Mouse (Mus musculus) MEL (cell line): ENCODE results near the gene Insm1. TPM values are rescaled to one million over a fixed set of nuclear protein-coding genes. Genes with fewer than 3 reads are reported as not detected.

ENCODE experiments used
- DNase-seq: peaks from one replicate; pipeline ENCODE4 v3.0.0; 2011; ENCODE audit warnings: low read depth, low spot score
- H3K27ac ChIP-seq: 2 replicates; pipeline ENCODE4 v1.5.1; 2012; ENCODE audit warnings: low read depth, mild to moderate bottlenecking, control low read depth, low read length, moderate library complexity; ENCODE audit not compliant: control insufficient read depth
- H3K27me3 ChIP-seq, 2 experiments: fragments of 150-350 bp in 1 of 2; sonication (generic) in 1 of 2; 2 replicates each; pipeline ENCODE4 v1.6.1; 2012; ENCODE audit warnings: low read length in 2 of 2, mild to moderate bottlenecking in 2 of 2, improper control_type of control experiment in 1 of 2, moderate library complexity in 1 of 2; ENCODE audit not compliant: insufficient read depth in 2 of 2, control insufficient read depth in 1 of 2
- H3K36me3 ChIP-seq, 2 experiments: 2 replicates each; pipeline ENCODE4 v1.6.1; 2012 to 2014; ENCODE audit warnings: low read length in 2 of 2, improper control_type of control experiment in 1 of 2, inconsistent platforms in 1 of 2, mild to moderate bottlenecking in 1 of 2; ENCODE audit not compliant: insufficient read depth in 2 of 2, control insufficient read depth in 1 of 2
- H3K4me1 ChIP-seq, 2 experiments: fragments of 150-350 bp in 1 of 2; sonication (generic) in 1 of 2; 2 replicates each; pipeline ENCODE4 v1.6.1; 2012; ENCODE audit warnings: low read length in 2 of 2, improper control_type of control experiment in 1 of 2, mild to moderate bottlenecking in 1 of 2; ENCODE audit not compliant: insufficient read depth in 2 of 2, control insufficient read depth in 1 of 2
- H3K4me3 ChIP-seq, 2 experiments: fragments of 150-350 bp in 1 of 2; sonication (generic) in 1 of 2; 2 replicates each; pipeline ENCODE4 v1.5.1; 2012; ENCODE audit warnings: low read depth in 2 of 2, low read length in 2 of 2, mild to moderate bottlenecking in 2 of 2, moderate library complexity in 2 of 2, control low read depth in 1 of 2, improper control_type of control experiment in 1 of 2; ENCODE audit not compliant: control insufficient read depth in 1 of 2, insufficient read depth in 1 of 2
- H3K79me2 ChIP-seq: 2 replicates; pipeline ENCODE4 v1.6.1; 2012; ENCODE audit warnings: mild to moderate bottlenecking, low read length, moderate library complexity; ENCODE audit not compliant: control insufficient read depth, poor library complexity, insufficient read depth
- H3K9ac ChIP-seq: 2 replicates; pipeline ENCODE4 v1.6.1; 2012; ENCODE audit warnings: low read depth, mild to moderate bottlenecking, control low read depth, low read length, moderate library complexity; ENCODE audit not compliant: control insufficient read depth, poor library complexity, severe bottlenecking
- H3K9me3 ChIP-seq: fragments of 150-350 bp; sonication (generic); replicated peaks from 2 replicates; pipeline ENCODE4 v1.6.1; 2012; ENCODE audit warnings: mild to moderate bottlenecking, low read length, improper control_type of control experiment, moderate library complexity; ENCODE audit not compliant: insufficient read depth
- CTCF ChIP-seq, 3 experiments: IDR thresholded peaks in 2 of 3; conservative IDR thresholded peaks in 1 of 3; 2 replicates each; pipeline ENCODE4 v1.5.1; 2011 to 2012; ENCODE audit warnings: low read length in 3 of 3, low read depth in 2 of 3, mild to moderate bottlenecking in 2 of 3, improper control_type of control experiment in 1 of 3, inconsistent platforms in 1 of 3, mixed read lengths in 1 of 3, moderate library complexity in 1 of 3; ENCODE audit not compliant: control insufficient read depth in 1 of 3, insufficient read depth in 1 of 3, poor library complexity in 1 of 3, severe bottlenecking in 1 of 3
- ELF1 ChIP-seq: IDR thresholded peaks from 2 replicates; pipeline ENCODE4 v1.6.1; 2014; ENCODE audit warnings: low read depth, mild to moderate bottlenecking, inconsistent platforms, low read length, improper control_type of control experiment, moderate library complexity
- EP300 ChIP-seq, 2 experiments: IDR thresholded peaks; 2 replicates each; pipeline ENCODE4 v1.6.1; 2011; ENCODE audit warnings: improper control_type of control experiment in 2 of 2, low read length in 2 of 2, low read depth in 1 of 2, mild to moderate bottlenecking in 1 of 2
- GABPA ChIP-seq: IDR thresholded peaks from 2 replicates; pipeline ENCODE4 v1.6.1; 2012; ENCODE audit warnings: low read depth, mild to moderate bottlenecking, inconsistent platforms, low read length, improper control_type of control experiment, moderate library complexity
- GATA1 ChIP-seq: IDR thresholded peaks from 2 replicates; pipeline ENCODE4 v1.6.1; 2011; ENCODE audit warnings: low read depth, low read length, improper control_type of control experiment
- HCFC1 ChIP-seq: IDR thresholded peaks from 2 replicates; pipeline ENCODE4 v1.6.1; 2012; ENCODE audit warnings: low read depth, mild to moderate bottlenecking, inconsistent platforms, low read length, improper control_type of control experiment, moderate library complexity
- JUND ChIP-seq: IDR thresholded peaks from 2 replicates; pipeline ENCODE4 v1.6.1; 2011; ENCODE audit warnings: low read depth, mild to moderate bottlenecking, improper control_type of control experiment, low read length
- KAT2A ChIP-seq: conservative IDR thresholded peaks from 2 replicates; pipeline ENCODE4 v1.6.1; 2012; ENCODE audit warnings: low read depth, low read length, improper control_type of control experiment, inconsistent platforms
- MAFK ChIP-seq: IDR thresholded peaks from 2 replicates; pipeline ENCODE4 v1.6.1; 2011; ENCODE audit warnings: low read depth, mild to moderate bottlenecking, low read length, improper control_type of control experiment, borderline replicate concordance
- MAZ ChIP-seq: IDR thresholded peaks from 2 replicates; pipeline ENCODE4 v1.6.1; 2012; ENCODE audit warnings: low read depth, mild to moderate bottlenecking, inconsistent platforms, low read length, improper control_type of control experiment
- MEF2A ChIP-seq: IDR thresholded peaks from 2 replicates; pipeline ENCODE4 v1.6.1; 2014; ENCODE audit warnings: low read depth, mild to moderate bottlenecking, inconsistent platforms, low read length, improper control_type of control experiment; ENCODE audit not compliant: poor library complexity, insufficient replicate concordance, severe bottlenecking; ENCODE audit errors: extremely low read depth
- MXI1 ChIP-seq: IDR thresholded peaks from 2 replicates; pipeline ENCODE4 v1.6.1; 2011; ENCODE audit warnings: mild to moderate bottlenecking, low read depth, low read length, improper control_type of control experiment
- MYC ChIP-seq: IDR thresholded peaks from 2 replicates; pipeline ENCODE4 v1.6.1; 2011; ENCODE audit warnings: low read depth, mild to moderate bottlenecking, low read length, improper control_type of control experiment, moderate library complexity
- NELFE ChIP-seq: IDR thresholded peaks from 2 replicates; pipeline ENCODE4 v1.6.1; 2011; ENCODE audit warnings: low read depth, low read length, improper control_type of control experiment
- POLR2A ChIP-seq, 2 experiments: IDR thresholded peaks; 2 replicates each; pipeline ENCODE4 v1.6.1; 2011 to 2012; ENCODE audit warnings: low read length in 2 of 2, mild to moderate bottlenecking in 2 of 2, control low read depth in 1 of 2, improper control_type of control experiment in 1 of 2, low read depth in 1 of 2, moderate library complexity in 1 of 2; ENCODE audit not compliant: control insufficient read depth in 1 of 2, insufficient read depth in 1 of 2, poor library complexity in 1 of 2
- POLR2AphosphoS5 ChIP-seq: IDR thresholded peaks from 2 replicates; pipeline ENCODE4 v1.6.1; 2012; ENCODE audit warnings: low read depth, borderline replicate concordance, mild to moderate bottlenecking, inconsistent platforms, low read length, moderate library complexity, mixed read lengths
- RAD21 ChIP-seq: IDR thresholded peaks from 2 replicates; pipeline ENCODE4 v1.6.1; 2011; ENCODE audit warnings: mild to moderate bottlenecking, low read depth, low read length, improper control_type of control experiment
- SMC3 ChIP-seq: IDR thresholded peaks from 2 replicates; pipeline ENCODE4 v1.6.1; 2011; ENCODE audit warnings: low read depth, low read length, improper control_type of control experiment
- TAL1 ChIP-seq: IDR thresholded peaks from 2 replicates; pipeline ENCODE4 v1.6.1; 2012; ENCODE audit warnings: mild to moderate bottlenecking, inconsistent platforms, low read length, moderate library complexity, mixed read lengths
- TBP ChIP-seq: IDR thresholded peaks from 2 replicates; pipeline ENCODE4 v1.8.0; 2011; ENCODE audit warnings: low read depth, low read length, improper control_type of control experiment
- TCF12 ChIP-seq: IDR thresholded peaks from 2 replicates; pipeline ENCODE4 v1.6.1; 2014; ENCODE audit warnings: low read depth, mild to moderate bottlenecking, inconsistent platforms, low read length, improper control_type of control experiment, moderate library complexity
- UBTF ChIP-seq: IDR thresholded peaks from 2 replicates; pipeline ENCODE4 v1.6.1; 2012; ENCODE audit warnings: low read depth, mild to moderate bottlenecking, inconsistent platforms, low read length, improper control_type of control experiment, moderate library complexity, borderline replicate concordance; ENCODE audit not compliant: insufficient read depth
- USF2 ChIP-seq, 2 experiments: IDR thresholded peaks; 2 replicates each; pipeline ENCODE4 v1.6.1; 2011 to 2012; ENCODE audit warnings: improper control_type of control experiment in 2 of 2, low read length in 2 of 2, borderline replicate concordance in 1 of 2, inconsistent platforms in 1 of 2, low read depth in 1 of 2, mild to moderate bottlenecking in 1 of 2; ENCODE audit not compliant: insufficient read depth in 1 of 2
- ZC3H11A ChIP-seq: IDR thresholded peaks from 2 replicates; pipeline ENCODE4 v1.6.1; 2012; ENCODE audit warnings: low read depth, mild to moderate bottlenecking, inconsistent platforms, low read length, improper control_type of control experiment
- polyA plus RNA-seq, 2 experiments: library from polyadenylated mRNA; stranded (reverse) in 1 of 2; unstranded in 1 of 2; fragments of >175 nt in 1 of 2; fragments of >200 nt in 1 of 2; gene quantifications; 2 replicates each; pipeline versions ENCODE4 v1.2.1 to v1.2.4; 2012; ENCODE audit warnings: low replicate concordance in 2 of 2, low read depth in 1 of 2; ENCODE audit not compliant: insufficient read length in 2 of 2, insufficient read depth in 1 of 2, missing spikeins in 1 of 2
- total RNA-seq: library from RNA; depleted of rRNA; stranded (reverse); fragments of 300-350 nt; gene quantifications from 2 replicates; pipeline ENCODE4 v1.2.3, GENCODE M21; 2012

The Insm1 gene
- total and polyA plus RNA-seq, 3 experiments = not detected

- no peak for DNase-seq
- Histone ChIP-seq H3K36me3 (no peaks in the 10 kb centered on the region), H3K4me1 (no peaks in the 10 kb centered on the region), H3K9me3 (no peaks in the 10 kb centered on the region), H3K79me2 (no peaks in the 10 kb centered on the region), H3K9ac (no peak overlapping the region), H3K27ac (no peak overlapping the region), H3K27me3 (no peaks in the 10 kb centered on the region; a peak in 2 of 4 replicates), H3K4me3 (no peak overlapping the region)
- no peak for TF ChIP-seq NELFE
- no peak for TF ChIP-seq GATA1
- TF ChIP-seq HCFC1 = no peak
- no peak for TF ChIP-seq MAFK
- no peak for TF ChIP-seq MEF2A
Observed at GRCm38 (mm10) chr2:146227646-146228045, 5.9 kb downstream of the Insm1 start.

- H3K27me3 ChIP-seq = no peaks in the 10 kb centered on the region; a peak in 2 of 4 replicates
- no peak for TF ChIP-seq USF2 (IDR thresholded peaks at IDR 0.05; ENCODE audit: borderline replicate concordance in 1 of 2, insufficient read depth in 1 of 2, low read depth in 1 of 2, low read length in 2 of 2)
- TF ChIP-seq POLR2AphosphoS5 = no peak
- no peak for TF ChIP-seq MAZ
- TF ChIP-seq JUND = no peak
- no peak for TF ChIP-seq EP300 (IDR thresholded peaks at IDR 0.05; ENCODE audit: low read depth in 1 of 2, low read length in 2 of 2)
- TF ChIP-seq MEF2A = no peak
Observed at GRCm38 (mm10) chr2:146228435-146228834, 6.7 kb downstream of the Insm1 start.

GRCm38 (mm10) chr2:146231485-146231884 is 9.8 kb downstream of the Insm1 start:
- no peaks in the 10 kb centered on the region for H3K9me3 ChIP-seq
- TF ChIP-seq CTCF (IDR thresholded peaks at IDR 0.05 in 2 of 3, conservative IDR thresholded peaks at IDR 0.05 in 1 of 3; ENCODE audit: control insufficient read depth in 1 of 3, insufficient read depth in 1 of 3, low read depth in 2 of 3, low read length in 3 of 3, poor library complexity in 1 of 3, severe bottlenecking in 1 of 3) = no peak
- TF ChIP-seq POLR2A (IDR thresholded peaks at IDR 0.05; ENCODE audit: control insufficient read depth in 1 of 2, insufficient read depth in 1 of 2, low read depth in 1 of 2, low read length in 2 of 2, poor library complexity in 1 of 2) = no peak
- no peak for TF ChIP-seq JUND
- no peak for TF ChIP-seq UBTF
- TF ChIP-seq TCF12 = no peak
- TF ChIP-seq TAL1 = no peak
- no peak for TF ChIP-seq TBP
- no peak for TF ChIP-seq KAT2A
- TF ChIP-seq MYC = no peak
- TF ChIP-seq MAZ = no peak
- TF ChIP-seq ZC3H11A = no peak
- TF ChIP-seq RAD21 = no peak
- TF ChIP-seq EP300 (IDR thresholded peaks at IDR 0.05; ENCODE audit: low read depth in 1 of 2, low read length in 2 of 2) = no peak
- TF ChIP-seq SMC3 = no peak
- TF ChIP-seq ELF1 = no peak
- no peak for TF ChIP-seq MXI1
- TF ChIP-seq GABPA = no peak
- TF ChIP-seq, all 39 proteins: peak for 0
- no peaks in the 10 kb centered on the region for H3K36me3 ChIP-seq
- no peak overlapping the region for H3K4me3 ChIP-seq
- H3K79me2 ChIP-seq = no peaks in the 10 kb centered on the region
- no peaks in the 10 kb centered on the region; a peak in 1 of 4 replicates for H3K4me1 ChIP-seq
- DNase-seq = no peak
- H3K27me3 ChIP-seq = no peaks in the 10 kb centered on the region; a peak in 2 of 4 replicates
- H3K27ac ChIP-seq = no peak overlapping the region
- H3K9ac ChIP-seq = no peak overlapping the region

More at GRCm38 (mm10) chr2:146228435-146228834, 6.7 kb downstream of the Insm1 start:
- H3K36me3 ChIP-seq = no peaks in the 10 kb centered on the region
- no peaks in the 10 kb centered on the region for H3K79me2 ChIP-seq
- no peak overlapping the region for H3K4me3 ChIP-seq
- H3K9me3 ChIP-seq = no peaks in the 10 kb centered on the region
- no peak for DNase-seq
- H3K9ac ChIP-seq = no peak overlapping the region
- H3K27ac ChIP-seq = no peak overlapping the region
- H3K4me1 ChIP-seq = no peaks in the 10 kb centered on the region
